Mouse (Mus musculus) MEL (cell line): ENCODE measurements at regions not wholly inside any gene's neighbourhood (a gene's known extent, or its start where the extent isn't known, plus 50 kb on each side); places are given as distances from the start of the nearest gene placed in this dataset.

Source experiments
- E2F4 ChIP-seq: IDR thresholded peaks from 2 replicates; pipeline ENCODE4 v1.6.1; 2011; ENCODE audit warnings: low read depth, low read length, improper control_type of control experiment, borderline replicate concordance
- EP300 ChIP-seq, 2 experiments: IDR thresholded peaks; 2 replicates each; pipeline ENCODE4 v1.6.1; 2011; ENCODE audit warnings: improper control_type of control experiment in 2 of 2, low read length in 2 of 2, low read depth in 1 of 2, mild to moderate bottlenecking in 1 of 2
- MEF2A ChIP-seq: IDR thresholded peaks from 2 replicates; pipeline ENCODE4 v1.6.1; 2014; ENCODE audit warnings: low read depth, mild to moderate bottlenecking, inconsistent platforms, low read length, improper control_type of control experiment; ENCODE audit not compliant: poor library complexity, insufficient replicate concordance, severe bottlenecking; ENCODE audit errors: extremely low read depth
- MXI1 ChIP-seq: IDR thresholded peaks from 2 replicates; pipeline ENCODE4 v1.6.1; 2011; ENCODE audit warnings: mild to moderate bottlenecking, low read depth, low read length, improper control_type of control experiment
- POLR2A ChIP-seq, 2 experiments: IDR thresholded peaks; 2 replicates each; pipeline ENCODE4 v1.6.1; 2011 to 2012; ENCODE audit warnings: low read length in 2 of 2, mild to moderate bottlenecking in 2 of 2, control low read depth in 1 of 2, improper control_type of control experiment in 1 of 2, low read depth in 1 of 2, moderate library complexity in 1 of 2; ENCODE audit not compliant: control insufficient read depth in 1 of 2, insufficient read depth in 1 of 2, poor library complexity in 1 of 2
- POLR2AphosphoS5 ChIP-seq: IDR thresholded peaks from 2 replicates; pipeline ENCODE4 v1.6.1; 2012; ENCODE audit warnings: low read depth, borderline replicate concordance, mild to moderate bottlenecking, inconsistent platforms, low read length, moderate library complexity, mixed read lengths

GRCm38 (mm10) chr10:21744341-21744955, 137.5 kb upstream of the Sgk1 start:
- TF ChIP-seq MXI1: no peak
- TF ChIP-seq POLR2A (IDR thresholded peaks at IDR 0.05; ENCODE audit: control insufficient read depth in 1 of 2, insufficient read depth in 1 of 2, low read depth in 1 of 2, low read length in 2 of 2, poor library complexity in 1 of 2): no peak
- TF ChIP-seq E2F4: no peak
- no peak for TF ChIP-seq POLR2AphosphoS5
- TF ChIP-seq EP300 (IDR thresholded peaks at IDR 0.05; ENCODE audit: low read depth in 1 of 2, low read length in 2 of 2): no peak
- TF ChIP-seq MEF2A: no peak
